Mouse (Mus musculus) kidney, postnatal 10 days (tissue): ENCODE data around the gene Fbxl18.

Experiments used
- DNase-seq: peaks from one replicate; pipeline ENCODE4 v3.0.0; 2021; ENCODE audit warnings: mixed read lengths

The Fbxl18 gene

GRCm38 (mm10) chr5:142912739-142913138, 17.5 kb upstream of the Fbxl18 start:
- no peak for DNase-seq

GRCm38 (mm10) chr5:142912320-142912719, 17.1 kb upstream of the Fbxl18 start:
- no peak for DNase-seq

GRCm38 (mm10) chr5:142911629-142912028, 16.4 kb upstream of the Fbxl18 start:
- no peak for DNase-seq

- peak; percentile 79 for DNase-seq
Observed at GRCm38 (mm10) chr5:142909576-142910278, 14.5 kb upstream of the Fbxl18 start.

GRCm38 (mm10) chr5:142908941-142909575, 13.8 kb upstream of the Fbxl18 start:
- DNase-seq, result peak; percentile 68

GRCm38 (mm10) chr5:142907803-142908559, 12.8 kb upstream of the Fbxl18 start:
- DNase-seq, result peak; percentile 88

GRCm38 (mm10) chr5:142907048-142907802, 12.0 kb upstream of the Fbxl18 start:
- DNase-seq, result peak; percentile 85

GRCm38 (mm10) chr5:142906532-142907047, 11.4 kb upstream of the Fbxl18 start, which contains the start of gene Actb:
Actb (minus strand) TSS chr5:142906754.
- DNase-seq, result peak; percentile 98

GRCm38 (mm10) chr5:142905725-142906531, 10.7 kb upstream of the Fbxl18 start:
- peak; percentile 100 for DNase-seq

GRCm38 (mm10) chr5:142905038-142905695, 9.9 kb upstream of the Fbxl18 start:
- no peak for DNase-seq

- no peak for DNase-seq
Observed at GRCm38 (mm10) chr5:142904208-142905037, 9.2 kb upstream of the Fbxl18 start.

- DNase-seq, result no peak
Observed at GRCm38 (mm10) chr5:142903470-142904207, 8.4 kb upstream of the Fbxl18 start.

- DNase-seq, result no peak
Observed at GRCm38 (mm10) chr5:142902506-142903314, 7.5 kb upstream of the Fbxl18 start.

GRCm38 (mm10) chr5:142901846-142902505, 6.8 kb upstream of the Fbxl18 start:
- DNase-seq, result no peak

- peak; percentile 79 for DNase-seq
Observed at GRCm38 (mm10) chr5:142901355-142901802, 6.2 kb upstream of the Fbxl18 start.

- DNase-seq, result no peak
Observed at GRCm38 (mm10) chr5:142900651-142901050, 5.4 kb upstream of the Fbxl18 start.

- DNase-seq, result no peak
Observed at GRCm38 (mm10) chr5:142899932-142900533, 4.8 kb upstream of the Fbxl18 start.
